Mouse (Mus musculus): Measurements from ENCODE around the gene Fbxw11. TPM values are rescaled to one million over a fixed set of nuclear protein-coding genes. Genes with fewer than 3 reads are reported as not detected.

Fbxw11 gene
- polyA plus RNA-seq, 1 experiment from 2014 or later: 60.8 TPM

Other genes with a start within 250 kb of the Fbxw11 start
- 26.5 and 26.8 TPM in 2 replicates for gene Ubtd2, start 187.4 kb upstream of the Fbxw11 start, polyA plus RNA-seq (2015; fragmentation: Nextera tagmentation; extraction: Ambion mirVana)
- gene Efcab9, start 110.6 kb upstream of the Fbxw11 start, polyA plus RNA-seq (2015; fragmentation: Nextera tagmentation; extraction: Ambion mirVana): 0.25 TPM in 1 of 2 replicates, not detected in the other
- 2.3 and 2.6 TPM in 2 replicates for gene Stk10, start 109.4 kb upstream of the Fbxw11 start, polyA plus RNA-seq (2015; fragmentation: Nextera tagmentation; extraction: Ambion mirVana)
- not detected in 2 replicates for gene Smim23, start 181.9 kb downstream of the Fbxw11 start, polyA plus RNA-seq (2015; fragmentation: Nextera tagmentation; extraction: Ambion mirVana)